Mouse (Mus musculus): ENCODE measurements around the gene Birc6.

DNA sequence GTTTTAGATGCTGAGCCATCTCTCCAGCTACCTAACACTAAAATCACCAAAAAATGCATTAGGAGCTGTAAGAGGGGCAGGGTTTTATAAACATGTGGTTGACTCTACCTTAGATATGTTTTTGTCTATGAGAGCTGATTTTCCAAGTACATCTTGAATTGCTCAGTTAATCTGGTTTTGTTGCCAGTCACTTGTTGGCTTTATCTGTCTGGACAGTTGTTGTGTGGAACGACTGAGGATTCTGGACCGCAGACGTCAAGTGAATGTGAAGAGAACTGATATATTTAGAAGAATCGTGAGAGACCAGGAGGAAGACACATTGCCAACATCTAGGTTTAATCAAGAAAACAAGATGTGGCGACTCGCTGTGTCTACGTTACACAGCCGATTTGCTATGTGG lies 183.5 kb downstream of the Birc6 start:
- TF ChIP-seq CTCF (IDR thresholded peaks at IDR 0.05; ENCODE audit: borderline replicate concordance, insufficient read depth, low read depth, low read length) = no peak
- no peak for TF ChIP-seq POLR2A (IDR thresholded peaks at IDR 0.05; ENCODE audit: borderline replicate concordance, insufficient read depth, low read length)
